Mouse (Mus musculus): ENCODE results near the gene 1700061G19Rik. TPM values are rescaled to one million over a fixed set of nuclear protein-coding genes. Genes with fewer than 3 reads are reported as not detected.
"Not testable (repeated sequence)": the region's sequence is repeated elsewhere in the genome, so short reads cannot be mapped to it uniquely, and the experiment has no call there.

1700061G19Rik gene
- total and polyA plus RNA-seq, 3 experiments = 0.07 to 5.1 (median 2.7) TPM

DNA sequence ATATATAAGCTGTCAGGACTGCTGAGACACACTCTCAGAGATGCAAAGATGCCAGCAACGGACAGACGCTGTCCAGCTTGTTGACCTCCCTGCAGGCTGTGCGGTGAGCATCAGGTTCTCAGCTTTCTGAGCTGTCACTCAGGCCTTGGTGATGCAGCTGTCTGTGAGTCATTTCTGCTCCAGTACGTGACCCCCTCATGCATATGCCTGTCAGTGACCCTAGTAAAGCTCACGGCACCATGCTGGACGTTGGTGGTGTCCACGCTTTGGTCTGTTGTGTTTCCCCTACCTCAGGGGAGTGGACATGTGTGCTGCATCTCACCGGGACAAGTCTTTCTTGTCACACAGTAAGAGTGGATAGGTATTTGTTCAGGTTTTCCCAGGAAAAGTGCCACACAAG, 3.5 kb upstream of the 1700061G19Rik start:
- no peak for DNase-seq

DNA sequence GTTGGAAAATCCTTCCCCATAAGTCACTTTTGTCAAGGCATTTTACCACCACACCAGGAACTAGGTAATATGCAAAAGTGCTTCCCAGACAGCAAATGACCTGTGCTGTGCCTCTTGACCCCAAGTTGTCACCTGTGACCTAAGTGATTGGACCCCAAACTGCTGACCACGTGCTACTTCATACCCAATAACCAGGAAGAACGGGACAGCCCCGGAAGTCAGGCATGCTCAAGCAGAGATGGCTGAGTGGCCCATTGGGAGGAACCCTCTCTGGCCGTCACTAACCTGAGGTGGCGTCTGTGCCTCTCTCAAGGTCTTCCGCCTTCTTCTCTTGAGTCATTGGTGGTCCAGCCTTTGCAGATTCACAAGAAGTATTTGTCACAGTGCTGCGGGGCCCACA, 2.8 kb upstream of the 1700061G19Rik start:
- DNase-seq = no peak

- no peak for DNase-seq
These were observed 1.0 kb upstream of the 1700061G19Rik start, which contains the start of gene Acsbg2 for GRCm38 (mm10) chr17:56874237-56874636. TSS of gene Acsbg2 (minus strand) at chr17:56874447.

GRCm38 (mm10) chr17:56876465-56876864, 1.2 kb downstream of the 1700061G19Rik start:
- no peak for DNase-seq

DNA sequence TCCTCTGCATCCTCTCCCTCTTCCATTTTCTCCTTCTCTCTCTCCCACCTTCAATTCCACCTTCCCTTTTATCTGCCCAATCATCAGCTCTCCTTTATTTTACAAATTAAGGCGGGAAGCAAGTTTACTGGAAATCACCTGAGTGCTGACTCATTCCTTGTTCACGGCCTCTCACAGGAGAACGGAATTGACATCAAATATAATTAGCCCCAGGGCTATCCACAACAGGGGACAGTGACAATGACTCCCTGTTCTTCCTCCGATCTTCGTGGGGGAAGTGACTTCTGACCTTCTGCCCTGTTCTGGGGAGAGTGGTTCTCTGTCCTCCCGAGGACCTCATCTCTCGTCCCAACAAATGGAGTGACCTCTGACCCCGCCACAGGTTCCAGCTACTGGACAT, 1.7 kb downstream of the 1700061G19Rik start:
- no peak for DNase-seq

- DNase-seq = no peak
These were observed 2.1 kb downstream of the 1700061G19Rik start for GRCm38 (mm10) chr17:56877426-56877825.

DNA sequence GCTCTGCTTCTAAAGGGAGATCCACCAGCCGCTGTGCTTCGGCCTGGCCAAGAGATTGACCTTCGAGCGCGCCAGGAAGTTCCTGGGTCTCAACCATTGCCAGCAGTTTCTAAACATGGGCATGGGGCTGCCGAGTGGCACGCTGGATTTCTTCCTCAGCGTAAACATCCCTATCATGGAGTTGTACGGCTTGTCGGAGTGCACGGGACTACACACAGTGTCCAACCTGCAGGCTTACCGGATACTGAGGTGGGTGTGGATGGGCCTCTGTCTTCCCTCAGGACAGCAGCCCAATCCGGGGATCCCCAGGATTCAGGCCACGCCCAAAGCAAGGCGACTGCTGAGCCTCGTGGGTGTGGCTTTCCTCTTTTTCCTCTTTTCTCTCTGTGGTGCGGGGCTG, 8.3 kb downstream of the 1700061G19Rik start:
- peak; percentile 71 for DNase-seq

DNA sequence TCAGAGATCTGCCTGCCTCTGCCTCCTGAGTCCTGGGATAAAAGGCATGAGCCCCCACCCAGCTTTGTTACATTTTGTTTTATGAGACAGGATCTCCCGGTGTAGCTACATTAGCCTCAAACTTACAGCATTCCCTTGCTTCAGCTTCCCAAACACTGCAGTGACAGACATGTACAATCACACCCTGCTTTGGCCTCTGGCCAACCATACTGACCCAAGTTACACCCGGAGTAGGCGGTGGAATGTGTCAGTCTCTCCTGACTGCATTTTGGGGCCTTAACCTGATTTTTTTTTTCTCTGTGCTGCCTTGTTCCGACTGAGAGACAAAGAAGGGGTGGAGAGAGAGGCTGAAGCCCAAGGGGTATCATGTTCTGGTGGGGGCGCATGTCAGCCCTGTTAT, 9.1 kb downstream of the 1700061G19Rik start:
- no peak for DNase-seq

DNA sequence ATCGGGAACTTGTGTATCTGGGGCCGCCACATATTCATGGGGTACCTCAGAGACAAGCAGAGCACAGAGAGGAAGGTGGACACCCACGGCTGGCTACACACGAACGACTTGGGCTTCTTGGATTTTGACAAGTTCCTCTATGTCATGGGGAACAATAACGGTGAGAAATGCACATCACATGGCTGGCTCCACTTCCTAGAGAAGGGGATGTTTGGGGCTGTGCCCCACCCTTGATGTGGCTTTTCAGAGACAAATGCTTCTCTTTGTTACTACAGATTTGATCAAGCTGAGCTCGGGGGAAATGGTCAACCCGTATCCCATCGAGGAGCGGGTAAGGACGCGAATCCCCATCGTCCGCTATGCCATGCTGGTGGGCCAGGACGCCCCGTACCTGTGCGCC, 9.5 kb downstream of the 1700061G19Rik start:
- no peak for DNase-seq

DNA sequence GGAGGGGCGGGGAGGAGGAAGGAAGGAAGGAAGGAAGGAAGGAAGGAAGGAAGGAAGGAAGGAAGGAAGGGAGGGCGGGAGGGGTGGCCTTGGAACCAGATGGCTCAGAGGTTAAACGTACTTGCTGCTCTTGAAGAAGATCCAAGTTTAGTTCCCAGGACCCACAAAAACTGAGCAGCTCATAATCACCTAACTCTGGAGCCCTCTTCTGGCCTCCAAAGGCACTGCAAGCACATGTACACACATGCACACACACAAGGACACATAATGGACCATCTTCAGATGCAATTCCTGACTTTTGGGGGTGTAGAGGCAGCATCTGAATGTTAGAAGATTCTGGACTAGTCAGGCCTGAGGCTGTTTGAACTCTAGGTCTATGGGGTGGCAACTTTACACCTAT, 12.8 kb downstream of the 1700061G19Rik start:
- no peak for DNase-seq

DNA sequence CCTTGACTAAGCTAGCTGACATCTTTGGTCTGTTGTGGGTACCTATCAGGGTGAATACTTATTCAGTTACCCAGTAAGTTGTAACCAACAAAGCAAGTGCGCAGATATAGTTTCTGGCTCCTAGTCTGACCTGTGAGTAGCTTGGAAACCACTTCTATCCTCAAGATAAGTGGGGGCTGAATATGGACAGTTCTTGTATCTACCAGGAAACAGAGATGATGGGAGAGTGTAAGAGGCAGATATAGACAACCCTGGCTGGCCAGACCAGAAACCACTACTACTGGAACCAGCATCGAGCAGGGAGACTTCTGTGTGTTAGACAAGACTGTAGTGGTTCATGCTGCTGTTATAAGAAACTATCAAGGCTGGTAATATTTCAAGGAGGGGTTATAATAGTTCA, 14.7 kb downstream of the 1700061G19Rik start:
- no peak for DNase-seq

GRCm38 (mm10) chr17:56895368-56895918, 20.2 kb downstream of the 1700061G19Rik start:
- DNase-seq = no peak

DNA sequence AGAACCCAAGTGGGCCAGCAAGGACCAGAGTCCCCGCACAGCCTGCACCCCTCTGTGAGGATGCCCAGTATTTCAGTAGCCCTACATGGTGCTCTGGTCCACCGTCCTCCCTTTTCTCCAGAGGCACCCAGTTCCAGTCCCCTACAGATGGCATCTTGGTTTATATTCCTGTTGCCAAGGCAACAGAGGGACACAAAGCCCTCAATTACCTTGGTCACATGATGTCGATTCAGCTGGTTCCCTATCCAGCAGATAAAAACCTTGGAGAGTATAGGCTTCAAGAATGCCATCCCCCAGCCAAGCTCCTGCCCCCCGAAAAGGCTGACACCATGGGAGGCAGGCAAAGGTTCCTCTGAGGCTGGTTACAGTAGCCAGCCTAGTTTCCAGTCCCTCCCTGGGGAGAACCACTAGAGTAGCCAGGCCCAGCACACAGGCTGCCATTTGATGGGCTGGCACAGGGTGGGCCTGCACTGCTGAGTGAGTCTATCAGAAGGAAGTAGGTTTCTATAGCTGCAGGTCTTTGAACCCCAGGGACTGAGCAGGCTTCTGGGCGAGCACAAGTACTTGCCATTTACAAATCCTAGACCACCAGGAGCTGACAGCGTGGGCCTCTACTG, 21.3 kb downstream of the 1700061G19Rik start:
- no peak for DNase-seq

DNA sequence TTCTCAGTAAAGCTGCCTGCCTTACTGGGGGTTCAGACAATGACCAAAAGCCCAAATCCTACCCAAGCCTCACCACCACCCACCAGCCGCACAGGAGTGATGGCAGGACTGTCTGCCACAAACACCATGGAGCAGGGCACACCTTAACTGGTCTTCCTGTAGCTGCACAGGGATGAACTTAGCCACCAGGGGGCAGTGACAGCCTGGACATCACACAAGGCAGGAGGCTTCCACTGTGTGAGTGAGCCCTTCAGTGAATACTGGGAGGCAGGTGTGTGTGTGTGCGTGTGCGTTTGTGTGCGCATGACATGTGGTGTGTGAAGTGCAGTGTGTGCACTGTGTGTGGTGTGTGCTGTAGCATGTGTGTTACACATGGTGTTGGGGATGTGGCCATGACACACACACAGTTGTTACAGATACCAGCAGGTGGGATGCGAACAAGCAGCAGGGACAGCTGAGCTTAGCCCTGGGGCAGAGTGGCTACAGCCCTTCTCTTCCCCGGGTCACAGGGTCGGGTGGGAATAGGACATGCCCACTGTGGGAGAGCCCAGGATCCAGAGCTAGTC, 22.4 kb downstream of the 1700061G19Rik start:
- DNase-seq = peak; percentile 80

GRCm38 (mm10) chr17:56902698-56903097, 27.4 kb downstream of the 1700061G19Rik start:
- peak; percentile 63 for DNase-seq

DNA sequence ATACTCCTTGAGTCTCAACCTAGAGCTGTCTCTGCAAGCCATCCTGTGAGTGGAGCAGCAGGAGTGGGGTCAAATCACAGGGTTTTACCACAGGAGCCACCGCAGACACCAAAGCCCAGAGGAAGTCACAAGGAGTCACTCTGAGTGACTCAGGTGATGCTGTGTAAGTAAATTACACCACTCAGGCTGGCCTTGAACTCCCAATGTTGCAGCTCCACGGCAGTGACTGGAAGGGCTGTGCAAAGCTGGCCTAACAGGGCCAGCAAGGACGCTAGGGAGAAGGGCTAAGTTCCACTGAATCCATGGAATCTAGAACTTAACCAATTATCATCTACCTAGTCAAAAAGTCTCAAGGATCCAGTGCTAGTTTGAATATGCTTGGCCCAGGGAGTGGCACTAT, 30.9 kb downstream of the 1700061G19Rik start:
- DNase-seq = peak; percentile 54

DNA sequence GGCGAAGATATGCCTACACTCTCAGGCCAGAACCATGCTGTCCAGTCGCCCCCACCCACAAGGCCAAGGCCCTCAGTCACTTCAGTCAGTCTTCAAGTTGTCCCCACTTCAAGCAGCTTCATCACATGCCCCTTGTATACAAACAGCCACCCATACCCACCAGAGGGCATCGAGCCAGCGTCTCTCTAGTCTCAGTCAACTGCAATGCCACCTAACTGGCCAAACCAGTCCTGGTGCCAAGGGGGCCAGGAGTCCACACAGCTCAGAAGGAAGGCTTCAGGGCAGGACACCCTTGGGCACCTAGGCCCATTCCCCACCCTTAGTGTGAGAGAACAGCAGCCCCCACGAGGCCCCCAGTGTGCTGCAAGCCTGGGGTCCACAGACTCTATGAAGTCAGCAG, 31.8 kb downstream of the 1700061G19Rik start:
- no peak for DNase-seq

DNA sequence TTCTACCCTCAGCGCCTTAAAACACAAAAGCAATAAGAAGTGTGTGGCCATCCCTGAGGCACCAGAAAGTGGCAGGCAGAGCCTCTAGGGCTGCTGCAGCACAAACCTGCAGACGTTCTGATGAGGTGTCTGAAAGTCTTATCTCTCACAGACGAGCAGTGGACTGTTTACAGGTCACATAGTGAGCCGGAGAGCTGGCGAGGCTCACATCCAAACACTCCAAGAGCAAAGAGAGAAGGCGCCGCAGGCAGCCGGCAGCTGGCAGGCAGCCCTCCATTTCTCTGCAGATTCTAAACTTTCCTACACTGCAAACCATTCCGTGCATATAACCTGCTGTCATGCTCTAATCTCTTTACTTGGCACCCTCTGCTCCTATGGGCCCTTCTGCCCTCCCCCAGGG, 32.6 kb downstream of the 1700061G19Rik start:
- no peak for DNase-seq

DNA sequence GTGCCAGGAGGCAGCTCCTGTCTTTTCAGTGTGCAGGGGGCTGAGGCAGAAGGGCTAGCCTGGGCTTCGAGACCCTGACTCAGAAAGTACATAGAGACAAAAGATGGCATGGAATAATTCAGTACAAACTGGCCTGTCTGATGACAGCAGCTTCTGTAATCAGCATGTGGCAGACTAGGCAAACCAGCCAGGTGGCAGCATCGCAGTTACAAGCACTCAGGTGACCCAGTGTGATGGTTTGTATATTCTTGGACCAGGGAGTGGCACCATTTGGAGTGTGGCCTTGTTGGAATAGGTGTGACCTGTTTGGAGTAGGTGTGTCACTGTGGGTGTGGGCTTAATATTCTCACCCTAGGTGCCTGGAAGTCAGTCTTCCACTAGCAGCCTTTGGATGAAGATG, 34.5 kb downstream of the 1700061G19Rik start:
- not testable (repeated sequence) for DNase-seq

DNA sequence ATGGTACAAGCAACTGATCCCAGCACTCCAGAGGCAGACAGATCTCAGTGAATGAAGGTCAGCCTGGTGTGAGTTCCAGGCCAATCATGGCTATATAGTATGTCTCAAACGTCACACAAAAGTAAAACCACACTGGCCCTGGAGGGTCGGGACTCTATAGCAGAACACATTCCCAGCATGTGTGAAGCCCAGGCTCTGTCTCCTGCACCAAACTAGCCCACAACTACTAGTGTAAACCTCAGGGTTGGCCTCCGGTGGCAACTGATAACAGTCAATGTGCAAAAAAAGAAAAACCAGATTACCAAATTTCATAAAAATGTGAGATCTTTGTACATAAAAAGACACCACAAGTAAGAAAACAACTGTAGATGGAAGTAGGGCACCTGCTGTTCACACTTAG, 37.7 kb downstream of the 1700061G19Rik start:
- no peak for DNase-seq

- DNase-seq = no peak
These were observed 38.2 kb downstream of the 1700061G19Rik start for GRCm38 (mm10) chr17:56913444-56913843.

GRCm38 (mm10) chr17:56917166-56917565, 41.9 kb downstream of the 1700061G19Rik start:
- DNase-seq = no peak

- DNase-seq = no peak
These were observed 44.4 kb downstream of the 1700061G19Rik start for GRCm38 (mm10) chr17:56919725-56920124.

- DNase-seq = no peak
These were observed 50.7 kb downstream of the 1700061G19Rik start for GRCm38 (mm10) chr17:56925998-56926397.

All from adrenal gland, adult 2 months (tissue).